Mouse (Mus musculus) CH12.LX (cell line): ENCODE results near the gene Smim6. TPM values are rescaled to one million over a fixed set of nuclear protein-coding genes. Genes with fewer than 3 reads are reported as not detected.

Source experiments
- DNase-seq: peaks from one replicate; pipeline ENCODE4 v3.0.0-alpha.2; 2013; ENCODE audit errors: extremely low read depth
- H3K27ac ChIP-seq: 2 replicates; pipeline ENCODE4 v1.5.1; 2012; ENCODE audit warnings: low read depth, mild to moderate bottlenecking, control low read depth, moderate library complexity; ENCODE audit not compliant: insufficient read depth
- H3K27me3 ChIP-seq: replicated peaks from 2 replicates; pipeline ENCODE3; 2012; ENCODE audit warnings: inconsistent platforms
- H3K36me3 ChIP-seq, 2 experiments: replicated peaks in 1 of 2; 2 replicates each; pipeline versions ENCODE3 to v1.6.1; 2012; ENCODE audit warnings: inconsistent platforms in 1 of 2, low read length in 1 of 2, mild to moderate bottlenecking in 1 of 2, mixed read lengths in 1 of 2, moderate library complexity in 1 of 2; ENCODE audit not compliant: control insufficient read depth in 1 of 2, insufficient read depth in 1 of 2
- H3K4me1 ChIP-seq, 2 experiments: 2 replicates each; pipeline ENCODE4 v1.6.1; 2012; ENCODE audit warnings: inconsistent platforms in 1 of 2, moderate library complexity in 1 of 2; ENCODE audit not compliant: insufficient read depth in 2 of 2, control insufficient read depth in 1 of 2
- H3K4me2 ChIP-seq: 2 replicates; pipeline ENCODE4 v1.6.1; 2012; ENCODE audit warnings: low read depth, mild to moderate bottlenecking, control low read depth; ENCODE audit not compliant: poor library complexity, insufficient read depth, severe bottlenecking
- H3K4me3 ChIP-seq, 3 experiments: fragments of 150-350 bp in 1 of 3; sonication (generic) in 1 of 3; replicated peaks in 1 of 3; 2 replicates each; pipeline versions ENCODE3 to v1.5.1; 2011 to 2012; ENCODE audit warnings: low read depth in 2 of 3, low read length in 2 of 3, mild to moderate bottlenecking in 2 of 3, moderate library complexity in 2 of 3, control low read depth in 1 of 3, improper control_type of control experiment in 1 of 3, inconsistent platforms in 1 of 3, mixed read lengths in 1 of 3; ENCODE audit not compliant: poor library complexity in 1 of 3
- H3K79me2 ChIP-seq: replicated peaks from 2 replicates; pipeline ENCODE4 v1.6.1; 2012; ENCODE audit warnings: mild to moderate bottlenecking, moderate library complexity; ENCODE audit not compliant: control insufficient read depth, poor library complexity, insufficient read depth, severe bottlenecking; ENCODE audit errors: extremely low read depth
- H3K9ac ChIP-seq: 2 replicates; pipeline ENCODE4 v1.6.1; 2012; ENCODE audit warnings: low read depth, mild to moderate bottlenecking, control low read depth, moderate library complexity; ENCODE audit not compliant: insufficient read depth
- H3K9me3 ChIP-seq: replicated peaks from 2 replicates; pipeline ENCODE3; 2012; ENCODE audit warnings: low read length, inconsistent platforms, mixed read lengths
- BHLHE40 ChIP-seq: IDR thresholded peaks from 2 replicates; pipeline ENCODE4 v1.6.1; 2011; ENCODE audit warnings: mild to moderate bottlenecking, low read depth, low read length, improper control_type of control experiment
- CHD2 ChIP-seq: IDR thresholded peaks from 2 replicates; pipeline ENCODE4 v1.6.1; 2011; ENCODE audit warnings: low read length, improper control_type of control experiment
- EP300 ChIP-seq: IDR thresholded peaks from 2 replicates; pipeline ENCODE4 v1.6.1; 2011; ENCODE audit warnings: low read length, improper control_type of control experiment
- IRF4 ChIP-seq: IDR thresholded peaks from 2 replicates; pipeline ENCODE4 v1.6.1; 2014; ENCODE audit warnings: low read depth, mild to moderate bottlenecking, inconsistent platforms, low read length, improper control_type of control experiment
- JUND ChIP-seq: conservative IDR thresholded peaks from 2 replicates; pipeline ENCODE4 v1.6.1; 2011; ENCODE audit warnings: low read depth, low read length, improper control_type of control experiment
- MAFK ChIP-seq: IDR thresholded peaks from 2 replicates; pipeline ENCODE4 v1.6.1; 2011; ENCODE audit warnings: low read length, improper control_type of control experiment; ENCODE audit not compliant: insufficient replicate concordance
- NRF1 ChIP-seq: IDR thresholded peaks from 2 replicates; pipeline ENCODE4 v1.6.1; 2014; ENCODE audit warnings: low read depth, mild to moderate bottlenecking, inconsistent platforms, low read length, improper control_type of control experiment, moderate library complexity
- POLR2A ChIP-seq: IDR thresholded peaks from 2 replicates; pipeline ENCODE4 v1.6.1; 2011; ENCODE audit warnings: low read depth, mild to moderate bottlenecking, improper control_type of control experiment, low read length
- POLR2AphosphoS2 ChIP-seq: IDR thresholded peaks from 2 replicates; pipeline ENCODE4 v1.6.1; 2011; ENCODE audit warnings: low read depth, low read length, improper control_type of control experiment
- RCOR1 ChIP-seq: conservative IDR thresholded peaks from 2 replicates; pipeline ENCODE4 v1.6.1; 2012; ENCODE audit warnings: low read depth, mild to moderate bottlenecking, inconsistent platforms, low read length, improper control_type of control experiment
- SIN3A ChIP-seq: IDR thresholded peaks from 2 replicates; pipeline ENCODE4 v1.6.1; 2012; ENCODE audit warnings: low read length, improper control_type of control experiment, inconsistent platforms
- TBP ChIP-seq: conservative IDR thresholded peaks from 2 replicates; pipeline ENCODE4 v1.6.1; 2011; ENCODE audit warnings: low read depth, low read length, improper control_type of control experiment
- ZC3H11A ChIP-seq: IDR thresholded peaks from 2 replicates; pipeline ENCODE4 v1.6.1; 2012; ENCODE audit warnings: low read depth, mild to moderate bottlenecking, inconsistent platforms, low read length, improper control_type of control experiment
- ZNF384 ChIP-seq: IDR thresholded peaks from 2 replicates; pipeline ENCODE4 v1.6.1; 2012; ENCODE audit warnings: low read depth, low read length, improper control_type of control experiment, inconsistent platforms
- dilution Hi-C: fragments of 300-500 bp; cut with MboI; formaldehyde crosslinking; loops from 2 replicates; pipeline ENCODE4 v1.14.3; 2020; ENCODE audit warnings: low sequenced_read_pairs; ENCODE audit not compliant: extremely low pct_unique_long_range_greater_than_20kb, extremely low pct_ligation_motif_present
- in situ Hi-C: fragments of 300-500 bp; cut with MboI; formaldehyde crosslinking; loops from 3 replicates; pipeline ENCODE4 v1.14.3; 2019; ENCODE audit warnings: low sequenced_read_pairs, low pct_ligation_motif_present, low pct_unique_long_range_greater_than_20kb, mixed read lengths
- polyA plus RNA-seq: library from polyadenylated mRNA; unstranded; fragments of >175 nt; gene quantifications from 2 replicates; pipeline ENCODE4 v1.2.1, GENCODE M21; 2012; ENCODE audit warnings: low read depth; ENCODE audit not compliant: insufficient read length
- total RNA-seq, 2 experiments: library from RNA; depleted of rRNA; stranded (reverse); fragments of 300-350 nt in 1 of 2; fragments of >200 nt in 1 of 2; gene quantifications; 2 replicates each; pipeline ENCODE4 v1.2.3; 2012 to 2014

Gene Smim6
- total and polyA plus RNA-seq, 3 experiments, result 0.21 to 0.56 TPM; not detected in 1

- TF ChIP-seq IRF4 (no peak), POLR2A (no peak), EP300 (no peak)
- in situ Hi-C loops (no loop called here), dilution Hi-C loops (no loop called here)
- no peaks in the 10 kb centered on the region for H3K9me3 ChIP-seq
- no peak for DNase-seq
- no peaks in the 10 kb centered on the region for H3K79me2 ChIP-seq
- H3K4me3 ChIP-seq, result no peak overlapping the region
- peaks cover 19 to 72% of the 10 kb centered on the region in 2 experiments for H3K36me3 ChIP-seq
- H3K9ac ChIP-seq, result no peak overlapping the region
- H3K27me3 ChIP-seq, result no peaks in the 10 kb centered on the region
- H3K4me2 ChIP-seq, result no peak overlapping the region
- H3K27ac ChIP-seq, result no peak overlapping the region
- H3K4me1 ChIP-seq, result peaks cover 31 to 83% of the 10 kb centered on the region in 2 experiments
Measured at GRCm38 (mm10) chr11:115900561-115901337, 11.1 kb upstream of the Smim6 start.

GRCm38 (mm10) chr11:115901338-115902161 lies 10.3 kb upstream of the Smim6 start:
- H3K4me1 ChIP-seq, result peaks cover 31 to 91% of the 10 kb centered on the region in 2 experiments
- no peaks in the 10 kb centered on the region for H3K9me3 ChIP-seq
- H3K4me2 ChIP-seq, result no peak overlapping the region
- H3K36me3 ChIP-seq, result peaks cover 12 to 68% of the 10 kb centered on the region in 2 experiments
- no peak overlapping the region for H3K4me3 ChIP-seq
- no peak for TF ChIP-seq JUND
- no peak for TF ChIP-seq SIN3A
- no peak for TF ChIP-seq RCOR1
- TF ChIP-seq ZNF384, result no peak
- no peak for TF ChIP-seq ZC3H11A
- no peak for TF ChIP-seq NRF1
- no peak for TF ChIP-seq BHLHE40
- no peak for TF ChIP-seq CHD2
- no peak for TF ChIP-seq TBP
- no peak for TF ChIP-seq POLR2AphosphoS2
- no peak for TF ChIP-seq MAFK
- no peak overlapping the region for H3K9ac ChIP-seq
- no peaks in the 10 kb centered on the region for H3K27me3 ChIP-seq
- no peaks in the 10 kb centered on the region for H3K79me2 ChIP-seq
- in situ Hi-C loops, result no loop called here
- dilution Hi-C loops, result no loop called here
- DNase-seq, result no peak
- H3K27ac ChIP-seq, result no peak overlapping the region
